Mouse (Mus musculus) hindbrain, postnatal 0 days (tissue): Measurements from ENCODE around the gene Spag7. TPM values are rescaled to one million over a fixed set of nuclear protein-coding genes. Genes with fewer than 3 reads are reported as not detected.
A peak's percentile ranks its signal among the peaks of the same experiment; 100 is the strongest.

ENCODE experiments used
- ATAC-seq: fragments of 200-750 bp; cut with Nextera tagmentation; 2 replicates; pipeline ENCODE4 v1.8.0; 2017; ENCODE audit warnings: mild to moderate bottlenecking, moderate TSS enrichment, moderate library complexity
- DNase-seq: peaks from one replicate; pipeline ENCODE4 v3.0.0-alpha.2; 2015; ENCODE audit warnings: low spot score
- H3K27ac ChIP-seq: fragments of 300-500 bp; sonication (generic); 2 replicates; pipeline ENCODE4 v1.5.1; 2014; ENCODE audit warnings: mild to moderate bottlenecking
- H3K27me3 ChIP-seq: fragments of 300-500 bp; sonication (generic); 2 replicates; pipeline ENCODE4 v1.6.1; 2014; ENCODE audit warnings: low read length, mixed read lengths; ENCODE audit not compliant: insufficient read depth
- H3K36me3 ChIP-seq: fragments of 300-500 bp; sonication (generic); 2 replicates; pipeline ENCODE4 v1.6.1; 2014; ENCODE audit warnings: low read length, mixed read lengths; ENCODE audit not compliant: insufficient read depth
- H3K4me1 ChIP-seq: fragments of 300-500 bp; sonication (generic); 2 replicates; pipeline ENCODE4 v1.6.1; 2014; ENCODE audit warnings: antibody characterized with exemption, low read length, mixed read lengths; ENCODE audit not compliant: insufficient read depth
- H3K4me2 ChIP-seq: fragments of 300-500 bp; sonication (generic); 2 replicates; pipeline ENCODE4 v1.6.1; 2014; ENCODE audit warnings: low read depth, mild to moderate bottlenecking, low read length, moderate library complexity, mixed read lengths
- H3K4me3 ChIP-seq: fragments of 300-500 bp; sonication (generic); 2 replicates; pipeline ENCODE4 v1.5.1; 2014; ENCODE audit warnings: low read length
- H3K9ac ChIP-seq: fragments of 300-500 bp; sonication (generic); replicated peaks from 2 replicates; pipeline ENCODE4 v1.6.1; 2014; ENCODE audit warnings: mild to moderate bottlenecking, low read length, moderate library complexity, mixed read lengths
- H3K9me3 ChIP-seq: fragments of 300-500 bp; sonication (generic); 2 replicates; pipeline ENCODE4 v1.6.1; 2016; ENCODE audit warnings: low read length, mixed read lengths
- CTCF ChIP-seq: IDR thresholded peaks from 2 replicates; pipeline ENCODE4 v1.5.1; 2016; ENCODE audit warnings: antibody characterized with exemption, control low read depth, low read depth
- WGBS: fragments of 180-500 bp; shearing (Covaris S2); extraction: QIAGEN DNeasy Blood & Tissue Kit; methylation state at CpG from one replicate; pipeline ENCODE4 v1.1.7; 2014; 5-methylcytosine and 5-hydroxymethylcytosine counted together
- polyA plus RNA-seq: library from polyadenylated mRNA; unstranded; fragments of >200 nt; fragmentation: Nextera tagmentation; extraction: Ambion mirVana; gene quantifications from 2 replicates; pipeline ENCODE4 v1.2.1, GENCODE M21; 2015
- total RNA-seq: library from RNA; depleted of rRNA; stranded (reverse); fragments of >200 nt; gene quantifications from 2 replicates; pipeline ENCODE4 v1.2.3, GENCODE M21; 2014

Spag7 gene
- total and polyA plus RNA-seq, 2 experiments from 2014 or later, result 31.9 to 138 TPM

DNA sequence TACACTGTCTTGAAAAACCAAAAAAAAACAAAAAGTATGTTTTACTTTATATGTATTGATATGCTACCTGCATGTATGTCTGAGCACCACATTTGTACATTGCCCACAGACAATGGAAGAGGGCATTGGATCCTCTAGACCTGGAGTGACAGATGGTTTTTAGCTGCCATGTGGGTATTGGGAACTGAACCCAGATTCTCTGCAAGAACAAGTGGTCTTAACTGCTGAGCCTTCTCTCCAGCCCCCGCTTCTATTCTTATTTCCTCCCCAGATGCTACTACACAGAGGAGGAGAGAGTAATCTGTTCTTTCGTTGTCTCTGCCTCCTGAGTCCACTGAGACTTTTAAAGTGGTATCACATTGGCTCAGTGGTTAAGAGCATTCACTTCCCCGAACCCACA, 24.3 kb upstream of the Spag7 start:
- H3K27ac ChIP-seq, result no peak overlapping the region
- no peaks in the 10 kb centered on the region for H3K9me3 ChIP-seq
- no peak overlapping the region for H3K4me2 ChIP-seq
- H3K36me3 ChIP-seq, result no peaks in the 10 kb centered on the region
- peaks cover 6% of the 10 kb centered on the region for H3K4me1 ChIP-seq
- no peak for TF ChIP-seq CTCF
- no peak overlapping the region for H3K9ac ChIP-seq
- no peak overlapping the region for H3K4me3 ChIP-seq
- 77% methylated on average over 3 of the region's 3 CpGs for WGBS
- no peak for DNase-seq
- no peak for ATAC-seq
- H3K27me3 ChIP-seq, result no peaks in the 10 kb centered on the region

DNA sequence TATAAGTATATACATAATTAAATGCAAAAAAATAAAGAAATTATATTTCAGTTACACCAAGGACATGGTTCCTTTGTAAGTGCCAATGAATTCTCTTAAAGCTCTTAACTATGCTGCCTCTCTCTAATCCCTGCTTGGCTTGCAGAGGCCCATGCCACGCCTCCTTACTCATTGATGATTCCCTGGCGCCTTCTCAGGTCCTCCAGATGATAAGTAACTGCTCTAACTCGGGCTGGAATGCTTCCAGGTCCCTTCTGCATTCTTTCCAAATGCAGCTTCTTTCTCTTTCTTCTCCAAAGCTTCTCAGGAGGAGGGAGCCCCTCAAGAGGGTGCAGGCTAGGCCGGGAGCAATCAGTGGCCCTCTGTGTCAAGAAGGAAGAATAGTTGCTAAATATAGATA, 20.4 kb upstream of the Spag7 start:
- H3K9ac ChIP-seq, result no peak overlapping the region
- ATAC-seq (no peak), DNase-seq (no peak)
- H3K36me3 ChIP-seq, result peaks cover 2% of the 10 kb centered on the region; the same call in 1 of the 2 replicates
- WGBS, result 52% methylated on average over 4 of the region's 4 CpGs
- no peak for TF ChIP-seq CTCF
- no peaks in the 10 kb centered on the region for H3K9me3 ChIP-seq
- no peak overlapping the region for H3K4me2 ChIP-seq
- H3K4me1 ChIP-seq, result peaks cover 21% of the 10 kb centered on the region
- H3K4me3 ChIP-seq, result no peak overlapping the region
- H3K27ac ChIP-seq, result no peak overlapping the region
- H3K27me3 ChIP-seq, result no peaks in the 10 kb centered on the region

DNA sequence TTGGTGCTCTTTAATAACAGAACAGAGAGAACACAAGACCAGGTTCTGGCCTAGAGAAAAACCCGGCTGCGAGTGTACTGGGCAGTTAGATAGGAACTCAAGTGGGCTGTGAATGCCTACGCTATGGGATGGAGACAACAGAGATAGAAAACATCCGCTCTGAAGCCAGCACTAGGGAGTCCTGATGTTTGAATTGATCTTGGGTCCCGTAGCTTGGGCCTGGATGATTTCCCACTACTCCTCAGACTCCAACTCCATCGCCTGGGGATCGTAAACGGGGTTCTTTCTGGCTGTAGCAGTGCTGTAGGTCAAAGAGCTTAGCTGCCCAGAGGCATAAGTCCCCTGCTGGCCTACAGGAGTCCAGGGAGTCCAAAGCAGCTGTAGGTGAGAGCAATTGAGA, 19.2 kb upstream of the Spag7 start:
- peaks cover 21% of the 10 kb centered on the region for H3K4me1 ChIP-seq
- H3K9ac ChIP-seq, result peak overlapping the region; percentile 85
- peak; percentile 13; the same call in 1 of the 2 replicates for ATAC-seq
- H3K27ac ChIP-seq, result peak overlapping the region; percentile 87
- TF ChIP-seq CTCF, result no peak
- no peaks in the 10 kb centered on the region for H3K9me3 ChIP-seq
- peak overlapping the region; percentile 79 for H3K4me2 ChIP-seq
- DNase-seq, result peak; percentile 9
- no peaks in the 10 kb centered on the region for H3K27me3 ChIP-seq
- H3K4me3 ChIP-seq, result peak overlapping the region; percentile 73
- peaks cover 13% of the 10 kb centered on the region; the same call in 1 of the 2 replicates for H3K36me3 ChIP-seq
- 7% methylated on average over 8 of the region's 8 CpGs for WGBS

DNA sequence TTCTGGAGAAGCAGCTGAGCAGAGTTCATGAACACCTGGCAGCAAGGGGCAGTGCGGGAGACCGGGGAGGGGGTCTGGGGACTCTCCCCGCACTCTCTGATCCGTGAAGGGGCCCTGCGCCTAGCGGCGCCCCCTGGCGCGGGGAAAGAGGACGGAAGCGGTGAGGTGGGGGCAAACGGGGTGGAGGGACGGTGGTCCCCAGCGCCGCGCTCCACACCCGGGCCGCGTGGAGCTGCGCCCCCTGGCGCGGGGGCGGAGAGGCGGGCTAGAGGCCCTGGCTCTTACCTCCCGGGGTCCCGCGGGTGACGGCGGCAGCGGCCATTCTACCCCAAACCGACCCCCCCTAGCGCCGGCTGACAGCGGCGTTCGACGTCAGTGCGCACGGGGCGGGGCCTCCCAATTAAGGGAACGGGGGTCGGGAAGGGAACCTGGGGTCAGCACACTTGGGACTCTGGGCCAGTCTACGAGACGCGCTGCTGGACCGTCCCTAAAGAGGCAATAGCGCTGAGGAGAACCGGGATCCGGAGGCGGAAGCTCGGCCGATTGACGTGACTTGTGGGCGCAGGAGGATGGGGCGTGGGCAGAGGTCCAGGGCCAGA, 18.5 kb upstream of the Spag7 start, which contains the start of gene Camta2:
Camta2 (minus strand) TSS at position 505 of the 599 bp plus-strand sequence.
- Histone ChIP-seq H3K4me3 (peak within 1 kb of the TSS; percentile 73), H3K27me3 (no peaks in the 10 kb centered on the region), H3K27ac (peak within 1 kb of the TSS; percentile 87), H3K4me2 (peak within 1 kb of the TSS; percentile 79), H3K9me3 (no peaks in the 10 kb centered on the region), H3K9ac (peak within 1 kb of the TSS; percentile 85), H3K4me1 (peaks cover 21% of the 10 kb centered on the region), H3K36me3 (peaks cover 13% of the 10 kb centered on the region; the same call in 1 of the 2 replicates)
- peak; percentile 85 for ATAC-seq
- 0% methylated on average over 52 of the region's 55 CpGs for WGBS
- peak; percentile 90 for DNase-seq
- peak; percentile 46 for TF ChIP-seq CTCF

DNA sequence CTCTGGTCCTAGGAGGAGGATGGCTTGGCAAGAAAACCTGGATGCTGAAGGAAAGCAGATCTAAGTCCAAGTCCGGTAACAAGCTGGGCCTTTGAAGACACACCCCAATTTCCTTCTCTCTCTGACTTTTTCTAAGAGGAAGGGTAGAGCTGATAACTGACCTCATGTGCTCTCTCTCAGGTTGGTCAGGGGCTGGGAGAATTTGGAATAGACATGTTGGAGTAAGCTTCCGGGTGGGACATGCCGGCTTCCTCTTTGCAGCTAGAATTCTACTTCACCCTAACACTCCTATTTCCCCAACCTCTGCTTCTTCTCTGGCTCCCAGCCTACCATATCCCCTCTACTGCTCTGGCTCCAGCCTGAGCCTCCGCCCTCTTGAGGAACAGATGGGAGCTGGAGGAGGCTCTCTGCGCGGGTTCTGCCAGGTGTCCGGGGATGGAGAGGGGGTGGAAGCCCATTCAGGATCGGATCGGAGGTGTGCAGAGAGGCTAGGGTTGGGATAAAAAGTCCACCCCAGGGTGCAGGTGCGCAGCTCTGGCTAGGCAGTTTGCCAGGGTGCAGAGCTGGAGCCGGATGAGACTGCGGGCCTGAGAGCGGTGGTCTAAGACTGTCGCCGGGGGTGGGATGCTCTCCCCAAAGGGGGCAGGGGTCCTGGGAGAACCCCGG, 17.8 kb upstream of the Spag7 start:
- Histone ChIP-seq H3K4me1 (peaks cover 25% of the 10 kb centered on the region), H3K9ac (peak overlapping the region; percentile 85), H3K9me3 (no peaks in the 10 kb centered on the region), H3K36me3 (peaks cover 13% of the 10 kb centered on the region; the same call in 1 of the 2 replicates), H3K4me3 (peak overlapping the region; percentile 73), H3K27me3 (no peaks in the 10 kb centered on the region), H3K27ac (peak overlapping the region; percentile 87), H3K4me2 (peak overlapping the region; percentile 79)
- WGBS, result 2% methylated on average over 16 of the region's 16 CpGs
- peak; percentile 64 for ATAC-seq
- DNase-seq, result peak; percentile 54
- peak; percentile 26 for TF ChIP-seq CTCF

DNA sequence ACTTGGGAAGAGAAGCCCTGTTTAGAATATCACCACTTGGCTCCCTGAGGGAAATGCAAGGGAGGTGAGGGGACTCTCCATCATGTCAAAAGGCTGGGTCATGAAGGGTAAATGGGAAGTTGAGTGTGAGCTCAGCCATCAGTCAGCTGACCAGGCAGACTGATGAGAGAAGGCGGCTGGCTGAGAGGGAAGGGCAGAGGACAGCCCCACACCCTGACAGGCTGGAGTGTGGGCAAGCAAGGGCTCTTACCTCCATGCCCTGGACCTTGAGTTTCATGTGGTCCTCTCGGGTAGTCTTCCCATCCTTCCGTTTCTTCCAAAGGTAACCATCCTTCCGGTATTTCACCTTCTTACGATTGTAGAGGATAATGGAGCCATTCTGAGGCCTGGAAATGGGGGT, 14.4 kb upstream of the Spag7 start:
- H3K36me3 ChIP-seq, result peaks cover 27% of the 10 kb centered on the region
- no peak overlapping the region for H3K27ac ChIP-seq
- no peak for TF ChIP-seq CTCF
- no peak overlapping the region for H3K4me3 ChIP-seq
- WGBS, result 87% methylated on average over 5 of the region's 5 CpGs
- no peaks in the 10 kb centered on the region for H3K9me3 ChIP-seq
- H3K4me2 ChIP-seq, result no peak overlapping the region
- no peaks in the 10 kb centered on the region for H3K27me3 ChIP-seq
- ATAC-seq (no peak), DNase-seq (no peak)
- peaks cover 21% of the 10 kb centered on the region for H3K4me1 ChIP-seq
- H3K9ac ChIP-seq, result no peak overlapping the region
